Mouse (Mus musculus): Measurements from ENCODE around the gene Gm11985. TPM values are rescaled to one million over a fixed set of nuclear protein-coding genes. Genes with fewer than 3 reads are reported as not detected.

The Gm11985 gene
- polyA plus RNA-seq (2014; fragmentation: Nextera tagmentation; extraction: Ambion mirVana), result not detected in 2 replicates

- Histone ChIP-seq H3K27ac (ENCODE audit: low read depth, low read length) (no peak within 1 kb of the TSS), H3K27me3 (replicated peaks; ENCODE audit: control insufficient read depth, insufficient read depth, low read length) (no peaks in the 10 kb centered on the region), H3K9ac (ENCODE audit: low read depth, low read length) (no peak within 1 kb of the TSS), H3K36me3 (ENCODE audit: control insufficient read depth, insufficient read depth, low read length) (no peaks in the 10 kb centered on the region), H3K4me3 (ENCODE audit: low read depth, low read length) (no peak within 1 kb of the TSS), H3K9me3 (ENCODE audit: control insufficient read depth, low read length) (no peaks in the 10 kb centered on the region), H3K4me2 (no peak within 1 kb of the TSS), H3K4me1 (replicated peaks; ENCODE audit: control insufficient read depth, insufficient read depth, low read length) (0 out of 2 replicates have a peak, but pooled peaks cover 2% of the 10 kb centered on the region)
- DNase-seq (ENCODE audit: low spot score) (no peak), ATAC-seq (replicated peaks; ENCODE audit: low FRiP score) (no peak)
- WGBS, result 82% methylated on average over 13 of the region's 13 CpGs
These were observed at the start of gene Gm11985 for GRCm38 (mm10) chr11:7188469-7188868. Gene Gm11985, minus strand, starts transcription at chr11:7188569.

DNA sequence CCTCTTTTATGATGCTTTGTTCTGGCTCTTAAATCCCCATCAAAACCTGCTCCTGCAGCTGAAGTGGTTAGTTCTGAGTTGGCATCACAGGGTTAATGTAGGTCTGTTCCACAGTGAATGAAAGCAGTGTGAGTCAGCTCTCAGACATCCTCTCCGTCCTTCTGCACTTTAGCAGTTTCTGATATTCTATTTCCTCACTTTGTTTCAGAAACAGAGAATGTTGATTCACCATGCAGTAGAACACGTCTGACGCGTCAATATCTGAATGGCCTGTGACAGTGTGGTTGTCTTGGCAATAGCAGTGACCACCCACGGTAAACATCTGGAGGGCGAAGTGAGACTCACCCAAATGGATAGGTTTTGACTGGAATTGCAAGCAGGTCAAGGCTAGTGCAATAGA is 49.3 kb upstream of the Gm11985 start:
- Histone ChIP-seq H3K4me3 (ENCODE audit: low read depth, low read length) (no peak overlapping the region), H3K9ac (ENCODE audit: low read depth, low read length) (no peak overlapping the region), H3K27ac (ENCODE audit: low read depth, low read length) (no peak overlapping the region), H3K36me3 (ENCODE audit: control insufficient read depth, insufficient read depth, low read length) (no peaks in the 10 kb centered on the region), H3K9me3 (ENCODE audit: control insufficient read depth, low read length) (no peaks in the 10 kb centered on the region), H3K27me3 (replicated peaks; ENCODE audit: control insufficient read depth, insufficient read depth, low read length) (no peaks in the 10 kb centered on the region), H3K4me1 (replicated peaks; ENCODE audit: control insufficient read depth, insufficient read depth, low read length) (no peaks in the 10 kb centered on the region), H3K4me2 (no peak overlapping the region)
- ATAC-seq (replicated peaks; ENCODE audit: low FRiP score) (no peak), DNase-seq (ENCODE audit: low spot score) (no peak)
- 58% methylated on average over 6 of the region's 6 CpGs for WGBS

GRCm38 (mm10) chr11:7236751-7237150 is 48.4 kb upstream of the Gm11985 start:
- H3K36me3 ChIP-seq (ENCODE audit: control insufficient read depth, insufficient read depth, low read length), result no peaks in the 10 kb centered on the region
- no peak overlapping the region for H3K27ac ChIP-seq (ENCODE audit: low read depth, low read length)
- no peak overlapping the region for H3K9ac ChIP-seq (ENCODE audit: low read depth, low read length)
- WGBS, result 77% methylated on average over 2 of the region's 2 CpGs
- DNase-seq (ENCODE audit: low spot score) (no peak), ATAC-seq (replicated peaks; ENCODE audit: low FRiP score) (no peak)
- no peak overlapping the region for H3K4me2 ChIP-seq
- H3K4me3 ChIP-seq (ENCODE audit: low read depth, low read length), result no peak overlapping the region
- no peaks in the 10 kb centered on the region for H3K27me3 ChIP-seq (replicated peaks; ENCODE audit: control insufficient read depth, insufficient read depth, low read length)
- H3K4me1 ChIP-seq (replicated peaks; ENCODE audit: control insufficient read depth, insufficient read depth, low read length), result no peaks in the 10 kb centered on the region
- H3K9me3 ChIP-seq (ENCODE audit: control insufficient read depth, low read length), result no peaks in the 10 kb centered on the region

GRCm38 (mm10) chr11:7234981-7235609 is 46.7 kb upstream of the Gm11985 start:
- H3K27ac ChIP-seq (ENCODE audit: low read depth, low read length), result no peak overlapping the region
- H3K9ac ChIP-seq (ENCODE audit: low read depth, low read length), result no peak overlapping the region
- DNase-seq (ENCODE audit: low spot score) (no peak), ATAC-seq (replicated peaks; ENCODE audit: low FRiP score) (no peak; the same call in 1 of the 2 replicates)
- no peak overlapping the region for H3K4me3 ChIP-seq (ENCODE audit: low read depth, low read length)
- WGBS, result 60% methylated on average over 3 of the region's 3 CpGs
- no peaks in the 10 kb centered on the region for H3K36me3 ChIP-seq (ENCODE audit: control insufficient read depth, insufficient read depth, low read length)
- no peaks in the 10 kb centered on the region for H3K4me1 ChIP-seq (replicated peaks; ENCODE audit: control insufficient read depth, insufficient read depth, low read length)
- H3K27me3 ChIP-seq (replicated peaks; ENCODE audit: control insufficient read depth, insufficient read depth, low read length), result no peaks in the 10 kb centered on the region
- H3K4me2 ChIP-seq, result no peak overlapping the region
- H3K9me3 ChIP-seq (ENCODE audit: control insufficient read depth, low read length), result no peaks in the 10 kb centered on the region

DNA sequence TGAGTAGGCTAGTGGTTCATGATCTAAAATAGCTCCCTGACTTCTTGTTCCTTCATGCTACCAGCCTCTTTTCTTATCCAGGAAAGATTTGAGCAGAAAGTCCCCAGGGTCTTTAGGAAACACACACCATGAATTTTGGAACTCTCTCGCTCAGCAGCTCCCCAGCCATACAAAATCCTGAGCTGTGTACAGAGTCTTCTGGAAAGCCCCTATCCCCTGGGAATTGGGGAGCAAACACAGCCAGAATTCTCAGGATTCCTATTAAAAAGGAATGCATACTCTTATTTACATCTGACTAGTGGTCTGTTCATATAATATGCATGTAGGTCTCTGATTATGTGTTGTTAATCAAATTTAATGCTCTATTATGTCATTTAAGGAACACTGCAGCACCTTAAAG is 46.1 kb upstream of the Gm11985 start:
- ATAC-seq (replicated peaks; ENCODE audit: low FRiP score) (no peak), DNase-seq (ENCODE audit: low spot score) (no peak)
- Histone ChIP-seq H3K27ac (ENCODE audit: low read depth, low read length) (no peak overlapping the region), H3K4me1 (replicated peaks; ENCODE audit: control insufficient read depth, insufficient read depth, low read length) (no peaks in the 10 kb centered on the region), H3K9me3 (ENCODE audit: control insufficient read depth, low read length) (no peaks in the 10 kb centered on the region), H3K27me3 (replicated peaks; ENCODE audit: control insufficient read depth, insufficient read depth, low read length) (no peaks in the 10 kb centered on the region), H3K36me3 (ENCODE audit: control insufficient read depth, insufficient read depth, low read length) (no peaks in the 10 kb centered on the region), H3K4me2 (no peak overlapping the region), H3K9ac (ENCODE audit: low read depth, low read length) (no peak overlapping the region), H3K4me3 (ENCODE audit: low read depth, low read length) (no peak overlapping the region)
- 68% methylated on average over 1 of the region's 1 CpGs for WGBS

DNA sequence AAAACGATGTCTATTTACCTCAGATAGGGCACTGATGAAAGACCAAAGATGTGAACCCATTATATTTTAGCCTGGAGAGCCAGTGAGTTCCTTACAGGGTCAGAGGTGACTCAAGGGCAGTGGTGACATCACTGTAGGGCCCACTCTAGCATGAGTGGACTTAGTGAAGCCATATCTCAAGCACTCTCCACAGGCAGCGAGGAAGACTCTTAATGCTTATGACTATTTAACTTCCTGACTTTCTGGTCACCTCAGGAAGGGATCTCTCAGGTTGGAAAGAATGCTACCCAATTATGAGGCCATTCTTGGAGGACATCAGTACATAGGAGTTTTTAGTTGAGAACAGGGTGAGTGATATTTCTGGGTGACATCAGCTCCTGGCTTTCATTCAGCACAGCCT is 45.0 kb upstream of the Gm11985 start:
- Histone ChIP-seq H3K27ac (ENCODE audit: low read depth, low read length) (no peak overlapping the region), H3K4me2 (no peak overlapping the region), H3K4me1 (replicated peaks; ENCODE audit: control insufficient read depth, insufficient read depth, low read length) (no peaks in the 10 kb centered on the region), H3K9me3 (ENCODE audit: control insufficient read depth, low read length) (no peaks in the 10 kb centered on the region), H3K9ac (ENCODE audit: low read depth, low read length) (no peak overlapping the region), H3K36me3 (ENCODE audit: control insufficient read depth, insufficient read depth, low read length) (no peaks in the 10 kb centered on the region), H3K4me3 (ENCODE audit: low read depth, low read length) (no peak overlapping the region), H3K27me3 (replicated peaks; ENCODE audit: control insufficient read depth, insufficient read depth, low read length) (no peaks in the 10 kb centered on the region)
- 63% methylated on average over 2 of the region's 2 CpGs for WGBS
- ATAC-seq (replicated peaks; ENCODE audit: low FRiP score) (no peak), DNase-seq (ENCODE audit: low spot score) (no peak)

- ATAC-seq (replicated peaks; ENCODE audit: low FRiP score) (no peak), DNase-seq (ENCODE audit: low spot score) (no peak)
- H3K4me1 ChIP-seq (replicated peaks; ENCODE audit: control insufficient read depth, insufficient read depth, low read length), result no peaks in the 10 kb centered on the region
- H3K9me3 ChIP-seq (ENCODE audit: control insufficient read depth, low read length), result no peaks in the 10 kb centered on the region
- H3K9ac ChIP-seq (ENCODE audit: low read depth, low read length), result no peak overlapping the region
- no peaks in the 10 kb centered on the region for H3K27me3 ChIP-seq (replicated peaks; ENCODE audit: control insufficient read depth, insufficient read depth, low read length)
- WGBS, result 81% methylated on average over 4 of the region's 4 CpGs
- H3K27ac ChIP-seq (ENCODE audit: low read depth, low read length), result no peak overlapping the region
- no peaks in the 10 kb centered on the region for H3K36me3 ChIP-seq (ENCODE audit: control insufficient read depth, insufficient read depth, low read length)
- no peak overlapping the region for H3K4me2 ChIP-seq
- no peak overlapping the region for H3K4me3 ChIP-seq (ENCODE audit: low read depth, low read length)
These were observed 43.6 kb upstream of the Gm11985 start for GRCm38 (mm10) chr11:7231958-7232357.

GRCm38 (mm10) chr11:7230000-7230399 is 41.6 kb upstream of the Gm11985 start:
- DNase-seq (ENCODE audit: low spot score), result no peak
- no peaks in the 10 kb centered on the region for H3K36me3 ChIP-seq (ENCODE audit: control insufficient read depth, insufficient read depth, low read length)
- 73% methylated on average over 4 of the region's 4 CpGs for WGBS

DNA sequence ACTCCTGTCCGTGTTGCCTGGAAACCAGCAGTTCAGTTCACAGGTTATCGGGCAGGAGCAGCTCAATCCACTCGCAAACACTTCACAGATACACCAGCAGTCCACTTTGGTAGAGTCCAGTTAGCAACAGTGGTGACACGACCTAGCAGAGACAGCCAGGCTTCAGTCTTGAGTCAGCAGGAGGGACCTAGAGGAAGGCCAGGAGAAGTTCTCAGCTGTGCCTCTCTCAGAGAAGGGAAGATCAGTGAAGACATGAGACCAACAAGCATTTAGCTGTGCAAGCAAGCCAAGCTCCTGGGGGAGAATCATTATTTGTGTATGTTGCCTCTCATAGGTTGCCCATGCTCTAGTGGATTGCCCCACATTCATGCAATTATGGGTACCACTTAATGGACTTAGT is 39.7 kb upstream of the Gm11985 start:
- Histone ChIP-seq H3K9me3 (ENCODE audit: control insufficient read depth, low read length) (no peaks in the 10 kb centered on the region), H3K27me3 (replicated peaks; ENCODE audit: control insufficient read depth, insufficient read depth, low read length) (no peaks in the 10 kb centered on the region), H3K4me2 (no peak overlapping the region), H3K36me3 (ENCODE audit: control insufficient read depth, insufficient read depth, low read length) (no peaks in the 10 kb centered on the region), H3K9ac (ENCODE audit: low read depth, low read length) (no peak overlapping the region), H3K4me3 (ENCODE audit: low read depth, low read length) (no peak overlapping the region), H3K4me1 (replicated peaks; ENCODE audit: control insufficient read depth, insufficient read depth, low read length) (no peaks in the 10 kb centered on the region), H3K27ac (ENCODE audit: low read depth, low read length) (no peak overlapping the region)
- DNase-seq (ENCODE audit: low spot score), result no peak
- no peak for ATAC-seq (replicated peaks; ENCODE audit: low FRiP score)
- WGBS, result 75% methylated on average over 4 of the region's 4 CpGs

More at GRCm38 (mm10) chr11:7230000-7230399, 41.6 kb upstream of the Gm11985 start:
- ATAC-seq (replicated peaks; ENCODE audit: low FRiP score), result no peak
- no peaks in the 10 kb centered on the region for H3K27me3 ChIP-seq (replicated peaks; ENCODE audit: control insufficient read depth, insufficient read depth, low read length)
- no peak overlapping the region for H3K27ac ChIP-seq (ENCODE audit: low read depth, low read length)
- no peaks in the 10 kb centered on the region for H3K9me3 ChIP-seq (ENCODE audit: control insufficient read depth, low read length)
- no peak overlapping the region for H3K9ac ChIP-seq (ENCODE audit: low read depth, low read length)
- H3K4me1 ChIP-seq (replicated peaks; ENCODE audit: control insufficient read depth, insufficient read depth, low read length), result no peaks in the 10 kb centered on the region
- no peak overlapping the region for H3K4me2 ChIP-seq
- H3K4me3 ChIP-seq (ENCODE audit: low read depth, low read length), result no peak overlapping the region
